In the genomic region with DNA sequence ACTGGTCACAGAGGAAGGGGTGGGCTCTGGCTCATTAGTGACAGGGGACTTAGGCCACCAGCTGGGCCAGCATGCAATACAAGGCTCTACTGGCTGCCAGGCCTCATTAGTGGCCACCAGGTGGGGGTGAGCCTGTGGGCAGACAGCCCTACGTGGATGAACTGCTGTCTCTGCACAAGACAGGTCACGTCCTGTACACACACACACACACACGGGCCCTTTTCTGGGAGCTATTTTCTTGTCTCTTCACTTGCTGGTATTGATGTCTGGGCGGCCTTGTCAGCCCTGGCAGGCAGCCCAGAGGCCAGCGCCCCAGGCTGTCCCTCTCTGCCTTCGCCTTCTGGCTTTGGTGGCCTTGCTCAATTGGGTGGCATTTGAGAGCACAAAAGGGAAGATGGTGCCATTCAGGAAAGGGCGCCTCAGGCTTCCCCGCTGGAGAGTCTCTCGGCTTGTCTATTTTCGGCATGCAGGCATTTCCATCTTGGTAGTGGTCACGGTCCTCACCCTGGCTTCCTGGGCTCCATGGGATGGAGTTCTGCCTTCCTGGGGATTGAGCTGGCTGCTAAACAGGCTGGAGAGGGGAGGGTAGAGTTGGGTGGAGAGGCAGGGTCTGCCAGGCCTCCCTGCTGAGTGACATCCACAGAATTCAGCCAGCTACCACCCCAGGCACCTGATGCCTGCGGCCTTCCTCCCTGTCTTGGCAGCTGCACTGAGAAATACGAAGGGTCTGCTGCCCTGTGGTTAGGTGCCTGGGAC, we compare ENCODE assay signal across 9 mouse cellular contexts. TPM values are rescaled to one million over a fixed set of nuclear protein-coding genes. Genes with fewer than 3 reads are reported as not detected.
DNase-seq lines count a peak whose midpoint lies in the region; ATAC-seq and TF ChIP-seq lines count a peak whose summit lies in the region.
"Had no signal": no experiment of that assay in that cellular context is flagged by ENCODE, and none has a peak within 500 bp of the region (broad histone marks: within the 10 kb centered on the region; RNA-seq: fewer than 3 reads in every experiment).

No protein-coding gene starts in this region.

- TF ChIP-seq CTCF in Patski (IDR thresholded peaks at IDR 0.05): no peak
- TF ChIP-seq CTCF in intestine, postnatal 0 days (IDR thresholded peaks at IDR 0.05; ENCODE audit: low read depth): no peak

- H3K27ac ChIP-seq in hindbrain, embryonic 15.5 days (replicated peaks): peak overlapping the region; percentile 62
- no peak overlapping the region for H3K27ac ChIP-seq in intestine, postnatal 0 days (ENCODE audit: low read depth, low read length)
- H3K27ac ChIP-seq: stomach, embryonic 15.5 days had no signal

- peak; percentile 42 for DNase-seq in 3134 (ENCODE audit: extremely low read depth, insufficient read length, low spot score)
- DNase-seq in Patski (ENCODE audit: low read depth, low spot score): no peak
- no peak for DNase-seq in spleen, postnatal 14 days (ENCODE audit: low spot score in 2 of 2)
- DNase-seq in left cerebral cortex, adult 18-20 months (ENCODE audit: low spot score in 2 of 2): no peak
- DNase-seq: lung, postnatal 14 days had no signal

- in situ Hi-C loops in Patski (cut with MboI; ENCODE audit: low pct_unique_long_range_greater_than_20kb): loop anchor here (10.0 kb wide), 1 partner anchor 154 kb away; no protein-coding TSS in a partner anchor

- no peak overlapping the region for H3K4me3 ChIP-seq in hindbrain, embryonic 15.5 days
- no peak overlapping the region for H3K4me3 ChIP-seq in intestine, postnatal 0 days (ENCODE audit: low read depth, low read length)
- H3K4me3 ChIP-seq: stomach, embryonic 15.5 days had no signal

- no peaks in the 10 kb centered on the region for H3K27me3 ChIP-seq in Patski
- H3K27me3 ChIP-seq in hindbrain, embryonic 15.5 days: no peaks in the 10 kb centered on the region
- H3K27me3 ChIP-seq in intestine, postnatal 0 days (replicated peaks; ENCODE audit: control insufficient read depth, insufficient read depth, low read length): no peaks in the 10 kb centered on the region
- H3K27me3 ChIP-seq: stomach, embryonic 15.5 days had no signal

- CTCF ChIA-PET in Patski (lab: Charles Lee): no interaction called here

- peak; percentile 18 for ATAC-seq in Patski
- 0 out of 2 replicates have a peak, but pooled peaks have one; percentile 11 for ATAC-seq in common myeloid progenitor, adult 5-6 weeks (replicated peaks; ENCODE audit: low read depth, poor library complexity, severe bottlenecking)
- ATAC-seq in hindbrain, embryonic 15.5 days (ENCODE audit: low FRiP score, low read depth): peak; percentile 67
- no peak for ATAC-seq in intestine, postnatal 0 days

- H3K9ac ChIP-seq in hindbrain, embryonic 15.5 days: no peak overlapping the region
- H3K9ac ChIP-seq in intestine, postnatal 0 days (ENCODE audit: low read depth, low read length): no peak overlapping the region
- H3K9ac ChIP-seq: stomach, embryonic 15.5 days had no signal

- H3K9me3 ChIP-seq in hindbrain, embryonic 15.5 days: no peaks in the 10 kb centered on the region
- H3K9me3 ChIP-seq in intestine, postnatal 0 days (ENCODE audit: control insufficient read depth): no peaks in the 10 kb centered on the region
- H3K9me3 ChIP-seq: stomach, embryonic 15.5 days had no signal

- H3K4me2 ChIP-seq in hindbrain, embryonic 15.5 days: 0 out of 2 replicates have a peak overlapping the region, but pooled peaks have one; percentile 0
- no peak overlapping the region for H3K4me2 ChIP-seq in intestine, postnatal 0 days (replicated peaks; ENCODE audit: low read depth)
- H3K4me2 ChIP-seq: stomach, embryonic 15.5 days had no signal

- 22% methylated on average over 13 of the region's 13 CpGs for WGBS in hindbrain, embryonic 15.5 days
- WGBS in intestine, postnatal 0 days: 76% methylated on average over 13 of the region's 13 CpGs

- H3K36me3 ChIP-seq in hindbrain, embryonic 15.5 days: no peaks in the 10 kb centered on the region
- H3K36me3 ChIP-seq in intestine, postnatal 0 days (ENCODE audit: control insufficient read depth, insufficient read depth): no peaks in the 10 kb centered on the region
- H3K36me3 ChIP-seq: stomach, embryonic 15.5 days had no signal

- peaks cover 27% of the 10 kb centered on the region for H3K4me1 ChIP-seq in hindbrain, embryonic 15.5 days (replicated peaks)
- no peaks in the 10 kb centered on the region for H3K4me1 ChIP-seq in intestine, postnatal 0 days (replicated peaks; ENCODE audit: control insufficient read depth, insufficient read depth, low read length)
- H3K4me1 ChIP-seq: stomach, embryonic 15.5 days had no signal

- POLR2A ChIA-PET in Patski (lab: Charles Lee): no interaction called here

RNA-seq across cellular contexts. Expression of gene Ccdc167, which starts 13.8 kb away (rescaled TPM):
- 9.6 TPM for polyA plus RNA-seq in Patski (2021)
- total RNA-seq in common myeloid progenitor, adult 5-6 weeks (2017): 12.8 and 30.5 TPM in 2 replicates
- polyA plus RNA-seq in hindbrain, embryonic 15.5 days (2015; fragmentation: Nextera tagmentation; extraction: Ambion mirVana): 12.6 TPM in 2 replicates
- polyA plus RNA-seq in intestine, postnatal 0 days (2015; fragmentation: Nextera tagmentation; extraction: Ambion mirVana): 5.9 and 6.6 TPM in 2 replicates
- total RNA-seq in left cerebral cortex, adult 18-20 months (2021): 10 to 100 TPM; 16.7 to 18.7 TPM
